Mouse (Mus musculus) megakaryocyte, embryonic 14.5 days (primary cell): Measurements from ENCODE around the gene Ascl1.

Experiments
- FLI1 ChIP-seq: IDR thresholded peaks from 2 replicates; pipeline ENCODE4 v1.6.1; 2012; ENCODE audit warnings: low read length, inconsistent platforms, mixed read lengths
- GATA1 ChIP-seq: IDR thresholded peaks from 3 replicates; pipeline ENCODE4 v1.6.1; 2012; ENCODE audit warnings: mixed read lengths, low read length, inconsistent platforms, borderline replicate concordance

DNA sequence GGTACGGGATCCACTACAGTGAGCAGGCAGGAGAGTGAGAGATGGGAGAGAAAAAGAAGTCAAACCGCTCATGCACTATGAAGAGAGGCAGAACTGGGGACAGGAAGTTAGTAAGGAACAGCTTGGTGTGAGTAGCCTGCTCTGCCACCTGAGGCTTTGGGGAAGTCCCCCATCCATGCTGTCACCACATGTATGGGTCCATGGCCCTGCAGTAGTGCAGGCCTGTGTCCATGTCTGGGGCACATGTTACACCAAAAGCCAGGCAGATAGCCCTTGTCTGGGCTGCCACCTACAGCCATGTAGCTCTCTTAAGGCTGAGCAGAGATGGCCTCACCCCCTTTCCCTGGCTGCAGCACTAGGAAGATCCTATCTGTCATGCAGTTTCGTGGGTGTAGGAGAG, 42.7 kb downstream of the Ascl1 start:
- TF ChIP-seq FLI1 (no peak), GATA1 (no peak)
